ENCODE assay signal across 10 mouse cellular contexts in the genomic region with DNA sequence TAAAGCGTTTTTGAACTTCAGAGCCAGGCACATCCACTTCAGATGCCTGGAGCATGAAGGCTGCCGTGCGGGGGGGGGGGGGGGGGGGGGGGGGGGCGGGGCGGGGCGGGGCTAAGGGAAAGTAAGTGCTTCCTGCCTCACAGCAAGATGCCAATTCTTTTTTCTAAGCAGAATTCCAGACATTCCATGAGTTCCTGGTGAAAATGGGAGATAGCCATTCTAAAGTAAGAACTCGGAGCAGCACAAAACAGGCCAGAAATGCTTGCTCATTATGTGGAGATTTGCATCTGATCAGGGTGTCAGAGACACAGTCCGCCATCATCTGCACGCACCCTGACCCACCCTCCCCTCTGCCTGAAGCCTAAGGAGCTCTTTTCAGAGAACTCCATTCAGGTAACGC.
A peak's percentile ranks its signal among the peaks of the same experiment; 100 is the strongest.
DNase-seq lines count a peak whose midpoint lies in the region; ATAC-seq and TF ChIP-seq lines count a peak whose summit lies in the region.
"Had no signal": no experiment of that assay in that cellular context is flagged by ENCODE, and none has a peak within 500 bp of the region (broad histone marks: within the 10 kb centered on the region; RNA-seq: fewer than 3 reads in every experiment).

No protein-coding gene starts in this region.

- H3K27me3 ChIP-seq in hindbrain, embryonic 14.5 days (ENCODE audit: control insufficient read depth, insufficient read depth, low read length), result no peaks in the 10 kb centered on the region
- H3K27me3 ChIP-seq in liver, embryonic 12.5 days (replicated peaks), result no peaks in the 10 kb centered on the region
- H3K27me3 ChIP-seq in stomach, postnatal 0 days (ENCODE audit: control insufficient read depth, insufficient read depth, low read length), result no peaks in the 10 kb centered on the region
- H3K27me3 ChIP-seq: liver, embryonic 13.5 days had no signal

- H3K4me2 ChIP-seq in hindbrain, embryonic 14.5 days (replicated peaks), result peak overlapping the region; percentile 39
- peak overlapping the region; percentile 35 for H3K4me2 ChIP-seq in liver, embryonic 12.5 days
- peak overlapping the region; percentile 35; the same call in 1 of the 2 replicates for H3K4me2 ChIP-seq in stomach, postnatal 0 days (replicated peaks; ENCODE audit: low read depth)
- H3K4me2 ChIP-seq: liver, embryonic 13.5 days had no signal

- H3K9ac ChIP-seq in hindbrain, embryonic 14.5 days, result 0 out of 2 replicates have a peak overlapping the region, but pooled peaks have one; percentile 24
- H3K9ac ChIP-seq in liver, embryonic 12.5 days, result no peak overlapping the region
- H3K9ac ChIP-seq in stomach, postnatal 0 days (ENCODE audit: low read length), result no peak overlapping the region
- H3K9ac ChIP-seq: liver, embryonic 13.5 days had no signal

- TF ChIP-seq CTCF in lung, adult 2 months (IDR thresholded peaks at IDR 0.05; ENCODE audit: insufficient read depth, low read length), result no peak
- TF ChIP-seq CTCF in stomach, postnatal 0 days (IDR thresholded peaks at IDR 0.05; ENCODE audit: low read depth), result no peak
- TF ChIP-seq CTCF in left cerebral cortex, adult 2 months (IDR thresholded peaks at IDR 0.05), result no peak

- TF ChIP-seq EP300 in stomach, postnatal 0 days (optimal IDR thresholded peaks at IDR 0.05), result no peak

- no peak overlapping the region for H3K27ac ChIP-seq in hindbrain, embryonic 14.5 days
- no peak overlapping the region for H3K27ac ChIP-seq in liver, embryonic 12.5 days
- no peak overlapping the region for H3K27ac ChIP-seq in stomach, postnatal 0 days (replicated peaks)
- H3K27ac ChIP-seq in left cerebral cortex, adult 2 months, result no peak overlapping the region
- H3K27ac ChIP-seq: liver, embryonic 13.5 days had no signal

- ATAC-seq in hindbrain, embryonic 14.5 days (ENCODE audit: low FRiP score), result no peak
- ATAC-seq in liver, embryonic 12.5 days, result no peak
- ATAC-seq in stomach, postnatal 0 days (ENCODE audit: low FRiP score, low TSS enrichment), result no peak

- TF ChIP-seq POLR2A in lung, adult 2 months (IDR thresholded peaks at IDR 0.05; ENCODE audit: borderline replicate concordance, extremely low read depth, low read depth, low read length), result no peak

- WGBS in lung, adult 2 months, result 11% methylated on average over 7 of the region's 10 CpGs
- 2% methylated on average over 8 of the region's 10 CpGs for WGBS in hindbrain, embryonic 14.5 days
- WGBS in liver, embryonic 12.5 days (ENCODE audit: insufficient replicate concordance), result 12% methylated on average over 6 of the region's 10 CpGs
- WGBS in stomach, postnatal 0 days, result 13% methylated on average over 5 of the region's 10 CpGs

- peaks cover 3% of the 10 kb centered on the region for H3K4me1 ChIP-seq in lung, adult 2 months (ENCODE audit: control insufficient read depth, insufficient read depth, low read length)
- no peaks in the 10 kb centered on the region for H3K4me1 ChIP-seq in hindbrain, embryonic 14.5 days (replicated peaks; ENCODE audit: control insufficient read depth, insufficient read depth, low read length)
- no peaks in the 10 kb centered on the region for H3K4me1 ChIP-seq in liver, embryonic 12.5 days
- no peaks in the 10 kb centered on the region for H3K4me1 ChIP-seq in stomach, postnatal 0 days (replicated peaks; ENCODE audit: control insufficient read depth, insufficient read depth)
- H3K4me1 ChIP-seq: liver, embryonic 13.5 days had no signal

- peak overlapping the region; percentile 36 for H3K4me3 ChIP-seq in lung, adult 2 months (replicated peaks; ENCODE audit: extremely low read depth, low read depth, low read length)
- no peak overlapping the region for H3K4me3 ChIP-seq in hindbrain, embryonic 14.5 days (replicated peaks; ENCODE audit: low read length)
- H3K4me3 ChIP-seq in liver, embryonic 12.5 days, result no peak overlapping the region
- H3K4me3 ChIP-seq in stomach, postnatal 0 days (ENCODE audit: low read depth, low read length), result no peak overlapping the region
- H3K4me3 ChIP-seq in left cerebral cortex, adult 2 months, result no peak overlapping the region
- H3K4me3 ChIP-seq: liver, embryonic 13.5 days had no signal

- H3K9me3 ChIP-seq in hindbrain, embryonic 14.5 days (ENCODE audit: control insufficient read depth, low read length), result no peaks in the 10 kb centered on the region
- H3K9me3 ChIP-seq in liver, embryonic 12.5 days (replicated peaks), result no peaks in the 10 kb centered on the region
- H3K9me3 ChIP-seq in stomach, postnatal 0 days (ENCODE audit: control insufficient read depth, low read length), result no peaks in the 10 kb centered on the region
- H3K9me3 ChIP-seq: G1E; liver, embryonic 13.5 days had no signal

- intact Hi-C loops in left cerebral cortex, adult 2 months (cut with DNase I), result no loop called here
- intact Hi-C loops in left cerebral cortex, postnatal 25 days (cut with DNase I), result no loop called here

- no peaks in the 10 kb centered on the region for H3K36me3 ChIP-seq in hindbrain, embryonic 14.5 days (replicated peaks; ENCODE audit: control insufficient read depth, insufficient read depth)
- H3K36me3 ChIP-seq in liver, embryonic 12.5 days, result no peaks in the 10 kb centered on the region
- no peaks in the 10 kb centered on the region for H3K36me3 ChIP-seq in stomach, postnatal 0 days (ENCODE audit: control insufficient read depth, insufficient read depth, low read length)
- H3K36me3 ChIP-seq: G1E; liver, embryonic 13.5 days had no signal

- DNase-seq in lung, adult 2 months, result peak; percentile 8
- DNase-seq in lung, postnatal 4 days, result no peak
- no peak for DNase-seq in hindbrain, embryonic 14.5 days (ENCODE audit: low spot score)
- no peak for DNase-seq in stomach, postnatal 0 days (ENCODE audit: low spot score)
- no peak for DNase-seq in right cerebral cortex, adult 18-20 months
- no peak for DNase-seq in left cerebral cortex, adult 2 months (ENCODE audit: extremely low spot score in 1 of 2, low spot score in 2 of 2)
- DNase-seq in left cerebral cortex, postnatal 25 days (ENCODE audit: low spot score in 2 of 2), result no peak
- DNase-seq: liver, embryonic 13.5 days had no signal
